Mouse (Mus musculus) heart, embryonic 13.5 days (tissue): ENCODE data around the gene Col5a1. TPM values are rescaled to one million over a fixed set of nuclear protein-coding genes. Genes with fewer than 3 reads are reported as not detected.

ENCODE experiments used
- ATAC-seq: fragments of 200-750 bp; cut with Nextera tagmentation; 2 replicates; pipeline ENCODE4 v1.8.0; 2017; ENCODE audit warnings: moderate TSS enrichment; ENCODE audit not compliant: insufficient number of reproducible peaks, low FRiP score, low TSS enrichment; ENCODE audit errors: extremely low read depth
- H3K27ac ChIP-seq: fragments of 300-500 bp; sonication (generic); replicated peaks from 2 replicates; pipeline ENCODE4 v1.5.1; 2015; ENCODE audit warnings: moderate library complexity, mild to moderate bottlenecking, inconsistent platforms
- H3K27me3 ChIP-seq: fragments of 300-500 bp; sonication (generic); replicated peaks from 2 replicates; pipeline ENCODE4 v1.6.1; 2015; ENCODE audit warnings: mild to moderate bottlenecking, inconsistent platforms
- H3K36me3 ChIP-seq: fragments of 300-500 bp; sonication (generic); 2 replicates; pipeline ENCODE4 v1.6.1; 2015; ENCODE audit warnings: mild to moderate bottlenecking, inconsistent platforms
- H3K4me1 ChIP-seq: fragments of 300-500 bp; sonication (generic); 2 replicates; pipeline ENCODE4 v1.6.1; 2015; ENCODE audit warnings: inconsistent platforms
- H3K4me2 ChIP-seq: fragments of 300-500 bp; sonication (generic); 2 replicates; pipeline ENCODE4 v1.6.1; 2015; ENCODE audit warnings: inconsistent platforms, mild to moderate bottlenecking, moderate library complexity
- H3K4me3 ChIP-seq: fragments of 300-500 bp; sonication (generic); 2 replicates; pipeline ENCODE4 v1.5.1; 2015; ENCODE audit warnings: moderate library complexity, mild to moderate bottlenecking, inconsistent platforms
- H3K9ac ChIP-seq: fragments of 300-500 bp; sonication (generic); 2 replicates; pipeline ENCODE4 v1.6.1; 2015; ENCODE audit warnings: inconsistent platforms, mild to moderate bottlenecking, moderate library complexity
- H3K9me3 ChIP-seq: fragments of 300-500 bp; sonication (generic); 2 replicates; pipeline ENCODE4 v1.6.1; 2016; ENCODE audit warnings: inconsistent platforms
- WGBS: fragments of 180-500 bp; shearing (Covaris S2); methylation state at CpG from one replicate; pipeline ENCODE4 v1.1.7; 2015; ENCODE audit warnings: mixed read lengths; 5-methylcytosine and 5-hydroxymethylcytosine counted together
- polyA plus RNA-seq: library from polyadenylated mRNA; unstranded; fragments of >200 nt; fragmentation: Nextera tagmentation; extraction: Ambion mirVana; gene quantifications from 2 replicates; pipeline ENCODE4 v1.2.1, GENCODE M21; 2015

The Col5a1 gene
- polyA plus RNA-seq, 1 experiment from 2014 or later = 48.8 TPM

DNA sequence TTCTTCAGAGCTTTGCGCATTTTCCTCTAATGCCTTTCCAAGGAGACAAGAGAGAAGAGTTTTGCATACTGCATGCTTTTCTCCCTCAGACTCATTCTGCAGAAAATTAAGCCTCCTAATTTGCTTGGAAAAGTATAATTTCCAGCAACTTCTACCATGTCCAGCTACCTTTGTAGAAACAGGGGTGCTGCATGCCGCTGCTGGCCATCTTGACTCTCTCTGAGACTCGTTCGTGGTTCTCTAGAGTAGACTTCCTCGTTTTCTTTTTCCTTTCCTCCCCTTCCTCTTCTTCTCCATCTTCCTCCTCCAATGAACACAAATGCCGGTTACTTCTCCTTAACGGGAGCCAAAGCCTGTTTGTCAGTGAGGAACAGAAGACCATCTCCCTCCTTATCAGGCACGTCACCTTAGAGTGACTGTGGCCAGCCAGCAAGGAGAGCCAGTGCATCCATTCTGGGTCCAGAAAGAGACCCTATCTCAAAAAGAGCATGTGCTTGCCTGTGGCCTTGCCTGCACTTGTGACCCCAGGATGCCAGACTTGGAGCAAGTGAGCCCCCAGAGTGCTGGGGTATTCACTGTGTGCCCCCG is 113.9 kb downstream of the Col5a1 start:
- Histone ChIP-seq H3K36me3 (peaks cover 95% of the 10 kb centered on the region), H3K9ac (no peak overlapping the region), H3K4me3 (no peak overlapping the region), H3K4me2 (peak overlapping the region; percentile 20; the same call in 1 of the 2 replicates), H3K27me3 (no peaks in the 10 kb centered on the region), H3K4me1 (peaks cover 19% of the 10 kb centered on the region), H3K9me3 (no peaks in the 10 kb centered on the region), H3K27ac (no peak overlapping the region)
- WGBS = 65% methylated on average over 9 of the region's 9 CpGs
- ATAC-seq = no peak

DNA sequence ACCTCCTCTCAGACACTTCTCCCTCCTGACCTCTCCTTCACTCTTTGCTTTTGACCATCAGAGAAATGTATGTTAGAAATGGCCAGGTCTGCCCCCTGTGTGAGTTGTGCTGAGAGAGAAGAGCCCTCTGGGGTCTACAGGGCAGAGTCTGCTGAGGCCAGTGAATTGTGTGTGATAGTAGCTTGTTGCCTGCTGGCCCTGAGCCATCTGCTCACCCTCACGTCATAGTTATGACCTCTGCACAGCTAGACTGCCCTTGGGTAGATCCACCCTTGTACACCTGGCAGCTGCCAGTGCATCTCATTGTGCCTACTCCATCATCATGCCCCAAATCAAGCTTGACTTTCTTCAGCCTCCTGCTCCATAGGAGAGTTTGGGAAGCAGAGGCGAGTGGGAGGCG is 114.4 kb downstream of the Col5a1 start:
- no peak overlapping the region for H3K4me2 ChIP-seq
- H3K4me1 ChIP-seq = peaks cover 24% of the 10 kb centered on the region
- no peak for ATAC-seq
- peaks cover 98% of the 10 kb centered on the region for H3K36me3 ChIP-seq
- no peaks in the 10 kb centered on the region for H3K27me3 ChIP-seq
- WGBS = 69% methylated on average over 3 of the region's 3 CpGs
- H3K27ac ChIP-seq = no peak overlapping the region
- H3K9ac ChIP-seq = no peak overlapping the region
- no peak overlapping the region for H3K4me3 ChIP-seq
- no peaks in the 10 kb centered on the region for H3K9me3 ChIP-seq

DNA sequence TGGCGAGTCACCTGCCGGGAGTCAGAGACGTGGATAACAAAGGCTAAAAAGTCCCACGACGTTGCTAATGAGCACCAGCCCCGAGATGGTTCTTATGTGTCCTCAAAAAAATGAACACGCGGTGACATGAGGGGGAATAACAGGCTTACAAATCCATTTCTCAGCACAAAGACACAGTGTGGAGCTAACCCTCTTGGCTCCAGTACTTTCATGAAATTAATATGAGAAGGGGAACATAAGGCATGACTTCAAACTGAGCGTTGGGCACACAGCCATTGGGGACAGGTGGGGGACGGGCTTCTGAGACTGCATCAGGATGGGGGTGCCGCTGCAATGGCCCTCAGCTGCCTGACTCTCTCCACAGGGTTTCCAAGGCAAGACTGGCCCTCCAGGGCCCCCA is 115.0 kb downstream of the Col5a1 start:
- 93% methylated on average over 11 of the region's 11 CpGs for WGBS
- Histone ChIP-seq H3K9me3 (no peaks in the 10 kb centered on the region), H3K4me3 (no peak overlapping the region), H3K36me3 (peaks cover 98% of the 10 kb centered on the region), H3K27me3 (no peaks in the 10 kb centered on the region), H3K4me2 (no peak overlapping the region), H3K27ac (no peak overlapping the region), H3K9ac (no peak overlapping the region), H3K4me1 (peaks cover 29% of the 10 kb centered on the region)
- ATAC-seq = no peak

DNA sequence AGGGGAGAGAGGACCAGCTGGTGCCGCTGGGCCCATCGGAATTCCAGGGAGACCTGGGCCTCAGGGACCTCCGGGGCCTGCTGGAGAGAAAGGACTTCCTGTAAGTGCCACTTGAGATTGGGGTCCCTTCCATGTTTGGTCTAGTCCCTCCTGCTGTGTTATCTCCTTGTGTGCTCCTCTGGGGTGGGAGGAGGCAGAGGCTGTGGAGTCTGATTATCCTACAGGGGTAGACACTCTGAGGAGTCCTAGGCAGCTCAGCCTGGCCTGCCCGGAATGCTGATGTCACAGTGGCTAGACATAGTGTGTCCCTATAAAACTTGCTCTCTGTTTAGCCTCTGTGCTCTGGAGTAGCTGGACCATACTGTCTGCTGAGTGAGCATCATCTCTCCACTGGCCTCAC is 119.0 kb downstream of the Col5a1 start:
- no peak for ATAC-seq
- Histone ChIP-seq H3K4me2 (no peak overlapping the region), H3K36me3 (peaks cover 89% of the 10 kb centered on the region), H3K4me1 (peaks cover 49% of the 10 kb centered on the region), H3K27me3 (no peaks in the 10 kb centered on the region), H3K4me3 (no peak overlapping the region), H3K9ac (no peak overlapping the region), H3K27ac (peak overlapping the region; percentile 45; the same call in 1 of the 2 replicates), H3K9me3 (no peaks in the 10 kb centered on the region)
- 31% methylated on average over 4 of the region's 4 CpGs for WGBS

DNA sequence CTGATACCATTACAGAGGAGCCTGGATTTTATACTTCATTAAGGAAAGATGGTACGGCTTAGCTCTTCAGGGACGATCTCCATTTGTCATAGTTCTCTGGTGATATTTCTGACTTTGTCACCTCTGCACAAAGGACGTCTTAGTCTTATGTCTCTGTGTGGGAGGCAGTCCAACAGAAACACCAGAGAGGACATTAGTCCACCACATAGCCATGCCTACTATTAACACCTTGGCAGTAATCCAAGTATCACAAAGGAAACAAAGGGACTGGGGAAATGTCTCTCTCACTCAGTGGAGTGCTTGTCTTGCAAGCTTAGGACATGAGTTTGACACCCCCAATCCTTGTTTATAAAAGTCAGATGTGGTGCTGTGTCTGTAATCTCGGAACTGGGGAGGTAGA is 122.0 kb downstream of the Col5a1 start:
- no peak overlapping the region for H3K9ac ChIP-seq
- no peak overlapping the region for H3K4me2 ChIP-seq
- H3K36me3 ChIP-seq = peaks cover 89% of the 10 kb centered on the region
- no peak overlapping the region for H3K4me3 ChIP-seq
- H3K4me1 ChIP-seq = peaks cover 41% of the 10 kb centered on the region
- 27% methylated on average over 4 of the region's 4 CpGs for WGBS
- ATAC-seq = no peak
- no peaks in the 10 kb centered on the region for H3K9me3 ChIP-seq
- H3K27ac ChIP-seq = peak overlapping the region; percentile 79
- H3K27me3 ChIP-seq = no peaks in the 10 kb centered on the region

DNA sequence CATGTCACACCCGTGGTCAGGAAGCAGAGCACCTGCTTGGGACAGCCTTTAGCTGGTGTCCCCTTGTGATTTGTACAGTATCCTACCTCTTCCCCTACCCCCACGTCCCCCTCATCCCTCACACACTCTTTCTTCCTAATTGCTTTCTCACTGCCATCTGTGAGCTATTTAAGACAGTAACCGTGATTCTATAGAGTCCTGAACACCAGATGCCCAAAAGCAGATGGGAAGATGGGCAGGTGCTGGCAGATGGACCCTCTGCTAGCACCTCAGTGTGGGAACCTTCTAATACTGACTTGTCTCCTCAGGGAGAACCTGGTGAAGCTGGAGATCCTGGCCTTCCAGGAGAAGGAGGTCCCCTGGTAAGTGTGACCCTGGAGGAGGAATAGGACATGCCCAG is 126.1 kb downstream of the Col5a1 start:
- Histone ChIP-seq H3K9me3 (no peaks in the 10 kb centered on the region), H3K27ac (no peak overlapping the region), H3K27me3 (no peaks in the 10 kb centered on the region), H3K4me2 (no peak overlapping the region), H3K36me3 (peaks cover 91% of the 10 kb centered on the region), H3K4me3 (no peak overlapping the region), H3K9ac (no peak overlapping the region), H3K4me1 (peaks cover 18% of the 10 kb centered on the region)
- no peak for ATAC-seq
- 80% methylated on average over 3 of the region's 3 CpGs for WGBS

DNA sequence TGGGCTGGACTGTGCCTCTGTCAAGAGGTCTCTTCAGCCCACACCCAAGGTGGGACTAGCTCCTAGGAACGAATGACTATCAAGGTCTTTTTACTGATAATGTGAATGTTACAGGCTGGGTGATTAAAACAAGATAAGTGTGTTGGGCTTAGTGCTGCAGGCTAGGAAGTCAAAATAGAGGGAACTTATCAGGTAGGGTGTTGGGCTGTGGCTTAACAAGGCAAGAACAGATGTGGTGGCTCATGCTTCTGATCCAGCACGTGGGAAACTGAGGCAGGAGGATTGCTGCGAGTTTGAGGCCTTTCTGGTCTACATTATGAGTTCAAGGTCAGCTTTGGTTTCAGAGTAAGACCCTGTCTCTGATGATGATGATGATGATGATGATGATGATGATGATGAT is 128.6 kb downstream of the Col5a1 start:
- Histone ChIP-seq H3K9me3 (no peaks in the 10 kb centered on the region), H3K9ac (no peak overlapping the region), H3K4me3 (no peak overlapping the region), H3K27me3 (no peaks in the 10 kb centered on the region), H3K36me3 (peaks cover 100% of the 10 kb centered on the region), H3K27ac (no peak overlapping the region), H3K4me1 (no peaks in the 10 kb centered on the region), H3K4me2 (no peak overlapping the region)
- 63% methylated on average over 3 of the region's 3 CpGs for WGBS
- no peak for ATAC-seq

DNA sequence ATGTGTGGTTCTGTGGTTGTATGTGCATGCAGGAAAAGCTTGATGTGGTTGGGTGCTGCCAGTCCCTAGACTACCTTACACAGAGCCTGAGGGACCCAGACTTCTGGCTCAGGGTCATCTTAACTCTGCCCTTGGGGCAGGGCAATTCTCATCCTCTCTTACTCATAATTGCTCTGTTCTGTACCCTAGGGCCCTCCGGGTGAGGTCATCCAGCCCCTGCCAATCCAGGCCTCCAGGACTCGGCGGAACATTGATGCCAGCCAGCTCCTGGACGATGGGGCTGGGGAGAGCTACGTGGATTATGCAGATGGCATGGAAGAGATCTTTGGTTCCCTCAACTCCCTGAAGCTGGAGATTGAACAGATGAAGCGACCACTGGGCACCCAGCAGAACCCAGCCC is 138.2 kb downstream of the Col5a1 start:
- H3K4me1 ChIP-seq = no peaks in the 10 kb centered on the region
- no peak for ATAC-seq
- 86% methylated on average over 6 of the region's 6 CpGs for WGBS
- H3K4me3 ChIP-seq = no peak overlapping the region
- H3K27ac ChIP-seq = no peak overlapping the region
- no peaks in the 10 kb centered on the region for H3K27me3 ChIP-seq
- no peak overlapping the region for H3K4me2 ChIP-seq
- peaks cover 88% of the 10 kb centered on the region for H3K36me3 ChIP-seq
- no peaks in the 10 kb centered on the region for H3K9me3 ChIP-seq
- no peak overlapping the region for H3K9ac ChIP-seq

DNA sequence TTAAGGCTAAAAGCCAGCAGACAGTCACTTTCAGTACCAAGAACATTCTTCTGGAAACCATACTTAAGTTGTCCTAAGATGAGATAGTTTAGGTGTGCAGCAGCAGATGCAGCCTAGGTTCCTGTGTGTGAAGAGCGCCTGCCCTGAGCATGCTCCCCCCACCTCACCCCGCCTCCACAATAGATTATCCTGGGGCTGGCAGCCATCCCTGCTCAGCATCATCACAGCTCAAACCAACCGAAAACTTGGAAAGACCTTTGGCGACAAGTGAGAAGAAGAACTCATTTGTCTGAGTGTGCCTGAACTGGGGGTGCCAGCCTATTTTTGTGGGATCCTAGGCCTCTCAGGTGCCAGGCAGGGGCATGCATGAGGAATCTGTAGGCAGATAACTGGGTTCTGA is 139.6 kb downstream of the Col5a1 start:
- Histone ChIP-seq H3K9me3 (no peaks in the 10 kb centered on the region), H3K4me2 (no peak overlapping the region), H3K27ac (no peak overlapping the region), H3K9ac (no peak overlapping the region), H3K27me3 (no peaks in the 10 kb centered on the region), H3K36me3 (peaks cover 88% of the 10 kb centered on the region), H3K4me1 (no peaks in the 10 kb centered on the region), H3K4me3 (no peak overlapping the region)
- no peak for ATAC-seq
- 83% methylated on average over 4 of the region's 4 CpGs for WGBS

DNA sequence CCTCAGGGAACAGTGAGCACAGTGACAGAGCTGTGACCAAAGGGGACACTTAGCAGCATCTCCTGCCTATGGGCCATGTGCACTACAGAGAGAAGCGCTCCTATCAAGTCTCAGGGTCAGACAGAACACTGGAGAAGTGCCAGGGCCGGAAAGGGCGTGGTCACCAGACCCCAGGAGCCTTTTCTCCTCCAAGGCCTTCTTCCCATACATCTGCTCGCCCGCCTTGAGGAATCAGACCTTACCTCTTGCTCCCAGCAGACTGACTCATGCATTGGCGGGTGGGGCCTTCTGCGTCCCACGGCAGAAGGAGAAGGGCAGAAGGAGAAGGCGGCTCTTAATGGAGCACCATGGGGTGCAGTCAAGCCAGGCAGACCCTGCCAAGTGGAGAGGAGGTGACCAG is 145.6 kb downstream of the Col5a1 start:
- Histone ChIP-seq H3K4me3 (no peak overlapping the region), H3K36me3 (peaks cover 95% of the 10 kb centered on the region), H3K27me3 (no peaks in the 10 kb centered on the region), H3K4me1 (peaks cover 15% of the 10 kb centered on the region), H3K9me3 (no peaks in the 10 kb centered on the region), H3K27ac (no peak overlapping the region), H3K4me2 (no peak overlapping the region), H3K9ac (no peak overlapping the region)
- no peak for ATAC-seq
- 62% methylated on average over 8 of the region's 9 CpGs for WGBS

DNA sequence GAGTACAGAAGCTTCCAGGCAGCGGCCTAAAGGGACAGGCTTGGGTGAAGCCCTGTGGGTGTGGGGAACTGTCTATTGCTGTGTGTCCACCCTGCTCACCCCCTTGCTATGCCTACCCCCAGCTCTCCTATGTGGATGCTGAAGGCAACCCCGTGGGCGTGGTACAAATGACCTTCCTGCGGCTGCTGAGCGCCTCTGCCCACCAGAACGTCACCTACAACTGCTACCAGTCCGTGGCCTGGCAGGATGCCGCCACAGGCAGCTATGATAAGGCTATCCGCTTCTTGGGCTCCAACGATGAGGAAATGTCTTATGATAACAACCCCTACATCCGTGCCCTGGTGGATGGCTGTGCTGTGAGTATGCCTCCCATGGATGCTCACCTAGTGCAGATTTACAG is 146.2 kb downstream of the Col5a1 start:
- WGBS = 73% methylated on average over 11 of the region's 11 CpGs
- peaks cover 18% of the 10 kb centered on the region for H3K4me1 ChIP-seq
- no peak for ATAC-seq
- no peak overlapping the region for H3K4me3 ChIP-seq
- no peak overlapping the region for H3K9ac ChIP-seq
- H3K4me2 ChIP-seq = no peak overlapping the region
- H3K36me3 ChIP-seq = peaks cover 95% of the 10 kb centered on the region
- H3K27ac ChIP-seq = no peak overlapping the region
- no peaks in the 10 kb centered on the region for H3K27me3 ChIP-seq
- H3K9me3 ChIP-seq = no peaks in the 10 kb centered on the region

DNA sequence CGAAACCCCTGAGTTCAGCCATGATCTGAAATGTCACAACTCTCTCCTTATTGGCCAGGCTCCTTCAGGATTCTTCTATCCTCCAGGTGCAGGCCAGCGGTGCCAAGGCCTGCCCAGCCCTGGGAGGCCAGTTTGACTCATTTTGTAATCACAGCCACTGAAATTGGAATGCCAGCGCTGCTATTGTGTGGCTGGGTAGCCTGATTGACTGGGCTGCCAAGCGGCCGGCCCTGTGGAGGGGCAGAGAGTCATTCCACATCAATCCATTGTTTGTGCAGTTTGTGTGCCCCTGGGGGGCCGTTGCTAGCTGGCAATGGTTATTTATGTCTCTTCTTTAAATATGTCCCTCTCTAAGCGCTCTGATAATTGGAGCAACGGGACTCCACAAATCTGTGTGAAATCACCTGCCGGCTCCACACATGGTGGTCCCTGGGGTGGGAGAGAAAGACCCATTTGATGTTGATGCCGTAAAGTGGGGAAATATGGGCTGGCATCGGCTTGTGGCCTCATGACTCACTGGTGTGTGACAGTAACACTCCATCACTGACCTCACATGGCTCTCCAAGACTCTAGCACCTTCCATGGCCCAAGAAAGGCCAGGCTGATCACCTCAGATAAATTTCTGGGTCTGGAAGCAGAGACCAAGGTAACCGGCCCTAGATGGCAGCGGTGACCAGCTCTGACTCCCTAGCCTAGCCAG is 147.9 kb downstream of the Col5a1 start:
- Histone ChIP-seq H3K4me1 (peaks cover 21% of the 10 kb centered on the region), H3K27me3 (no peaks in the 10 kb centered on the region), H3K9ac (no peak overlapping the region), H3K27ac (no peak overlapping the region), H3K36me3 (peaks cover 92% of the 10 kb centered on the region), H3K4me3 (no peak overlapping the region), H3K9me3 (no peaks in the 10 kb centered on the region), H3K4me2 (no peak overlapping the region)
- no peak for ATAC-seq
- 82% methylated on average over 13 of the region's 13 CpGs for WGBS
